Mouse (Mus musculus) embryonic fibroblast, embryonic 13.5 days (primary cell): Measurements from ENCODE around the gene Snph.

Experiments
- CTCF ChIP-seq: IDR thresholded peaks from 2 replicates; pipeline ENCODE4 v1.5.1; 2011; ENCODE audit warnings: mild to moderate bottlenecking, control low read depth, low read length, moderate library complexity, borderline replicate concordance; ENCODE audit not compliant: insufficient read depth
- POLR2A ChIP-seq: IDR thresholded peaks from 2 replicates; pipeline ENCODE4 v1.6.1; 2011; ENCODE audit warnings: low read depth, mild to moderate bottlenecking, control low read depth, low read length, moderate library complexity

GRCm38 (mm10) chr2:151574607-151575006, 57.8 kb downstream of the Snph start:
- TF ChIP-seq POLR2A, result no peak
- TF ChIP-seq CTCF, result no peak
